Mouse (Mus musculus) megakaryocyte, embryonic 14.5 days (primary cell): ENCODE measurements around the gene Whrn. TPM values are rescaled to one million over a fixed set of nuclear protein-coding genes. Genes with fewer than 3 reads are reported as not detected.

Experiments
- H3K27me3 ChIP-seq: replicated peaks from 2 replicates; pipeline ENCODE3; 2012; ENCODE audit warnings: inconsistent platforms
- H3K36me3 ChIP-seq: replicated peaks from 2 replicates; pipeline ENCODE3; 2012; ENCODE audit warnings: low read length, inconsistent platforms, mixed read lengths
- H3K4me1 ChIP-seq: 2 replicates; pipeline ENCODE4 v1.6.1; 2012; ENCODE audit warnings: inconsistent platforms
- H3K4me3 ChIP-seq: replicated peaks from 2 replicates; pipeline ENCODE3; 2012; ENCODE audit warnings: moderate library complexity, mild to moderate bottlenecking, inconsistent platforms
- H3K9me3 ChIP-seq: 2 replicates; pipeline ENCODE4 v1.6.1; 2012; ENCODE audit warnings: inconsistent platforms
- FLI1 ChIP-seq: IDR thresholded peaks from 2 replicates; pipeline ENCODE4 v1.6.1; 2012; ENCODE audit warnings: low read length, inconsistent platforms, mixed read lengths
- GATA1 ChIP-seq: IDR thresholded peaks from 3 replicates; pipeline ENCODE4 v1.6.1; 2012; ENCODE audit warnings: mixed read lengths, low read length, inconsistent platforms, borderline replicate concordance
- polyA plus RNA-seq: library from polyadenylated mRNA; stranded (reverse); fragments of >175 nt; gene quantifications from 2 replicates; pipeline ENCODE4 v1.2.3, GENCODE M21; 2012; ENCODE audit warnings: low replicate concordance; ENCODE audit not compliant: insufficient read depth

Whrn gene
- polyA plus RNA-seq, 1 experiment, result 0.30 TPM

GRCm38 (mm10) chr4:63389887-63390528, 105.8 kb downstream of the Whrn start:
- H3K27me3 ChIP-seq, result peaks cover 3% of the 10 kb centered on the region
- H3K36me3 ChIP-seq, result peaks cover 37% of the 10 kb centered on the region
- H3K4me3 ChIP-seq, result no peak overlapping the region
- H3K9me3 ChIP-seq, result no peaks in the 10 kb centered on the region
- peaks cover 44% of the 10 kb centered on the region for H3K4me1 ChIP-seq
- TF ChIP-seq FLI1 (no peak), GATA1 (no peak)

GRCm38 (mm10) chr4:63389121-63389886, 106.5 kb downstream of the Whrn start:
- no peaks in the 10 kb centered on the region for H3K9me3 ChIP-seq
- peaks cover 44% of the 10 kb centered on the region for H3K4me1 ChIP-seq
- H3K36me3 ChIP-seq, result peaks cover 30% of the 10 kb centered on the region

GRCm38 (mm10) chr4:63388029-63388428, 107.8 kb downstream of the Whrn start:
- no peaks in the 10 kb centered on the region for H3K9me3 ChIP-seq
- H3K36me3 ChIP-seq, result peaks cover 32% of the 10 kb centered on the region
- peaks cover 1% of the 10 kb centered on the region for H3K27me3 ChIP-seq
- no peak overlapping the region for H3K4me3 ChIP-seq
- no peak for TF ChIP-seq FLI1
- no peak for TF ChIP-seq GATA1
- H3K4me1 ChIP-seq, result peaks cover 55% of the 10 kb centered on the region

More at GRCm38 (mm10) chr4:63389121-63389886, 106.5 kb downstream of the Whrn start:
- peaks cover 3% of the 10 kb centered on the region for H3K27me3 ChIP-seq
- TF ChIP-seq GATA1 (no peak), FLI1 (no peak)
- H3K4me3 ChIP-seq, result peak overlapping the region; percentile 29

- peaks cover 44% of the 10 kb centered on the region for H3K36me3 ChIP-seq
- peaks cover 54% of the 10 kb centered on the region for H3K4me1 ChIP-seq
- H3K9me3 ChIP-seq, result no peaks in the 10 kb centered on the region
- TF ChIP-seq FLI1 (no peak), GATA1 (no peak)
- H3K27me3 ChIP-seq, result no peaks in the 10 kb centered on the region
- H3K4me3 ChIP-seq, result no peak overlapping the region
Observed at GRCm38 (mm10) chr4:63385784-63386183, 110.0 kb downstream of the Whrn start.

GRCm38 (mm10) chr4:63385253-63385652, 110.5 kb downstream of the Whrn start:
- Histone ChIP-seq H3K36me3 (peaks cover 49% of the 10 kb centered on the region), H3K27me3 (peaks cover 3% of the 10 kb centered on the region), H3K4me1 (peaks cover 56% of the 10 kb centered on the region), H3K9me3 (no peaks in the 10 kb centered on the region), H3K4me3 (no peak overlapping the region)
- TF ChIP-seq GATA1, result no peak
- no peak for TF ChIP-seq FLI1

- Histone ChIP-seq H3K27me3 (peaks cover 3% of the 10 kb centered on the region), H3K4me3 (no peak overlapping the region), H3K4me1 (peaks cover 53% of the 10 kb centered on the region), H3K9me3 (no peaks in the 10 kb centered on the region), H3K36me3 (peaks cover 57% of the 10 kb centered on the region)
- no peak for TF ChIP-seq FLI1
- no peak for TF ChIP-seq GATA1
Observed at GRCm38 (mm10) chr4:63384262-63384661, 111.5 kb downstream of the Whrn start.

GRCm38 (mm10) chr4:63383474-63383873, 112.3 kb downstream of the Whrn start:
- H3K4me1 ChIP-seq, result peaks cover 50% of the 10 kb centered on the region
- H3K27me3 ChIP-seq, result peaks cover 3% of the 10 kb centered on the region
- no peak overlapping the region for H3K4me3 ChIP-seq
- TF ChIP-seq FLI1 (no peak), GATA1 (no peak)
- peaks cover 65% of the 10 kb centered on the region for H3K36me3 ChIP-seq
- no peaks in the 10 kb centered on the region for H3K9me3 ChIP-seq

- TF ChIP-seq GATA1 (no peak), FLI1 (no peak)
- peaks cover 3% of the 10 kb centered on the region for H3K27me3 ChIP-seq
- H3K9me3 ChIP-seq, result no peaks in the 10 kb centered on the region
- peaks cover 68% of the 10 kb centered on the region for H3K36me3 ChIP-seq
- H3K4me1 ChIP-seq, result peaks cover 49% of the 10 kb centered on the region
- no peak overlapping the region for H3K4me3 ChIP-seq
Observed at GRCm38 (mm10) chr4:63382676-63383369, 113.0 kb downstream of the Whrn start.

GRCm38 (mm10) chr4:63377483-63377882, 118.3 kb downstream of the Whrn start:
- Histone ChIP-seq H3K4me3 (no peak overlapping the region), H3K27me3 (peaks cover 3% of the 10 kb centered on the region), H3K36me3 (peaks cover 90% of the 10 kb centered on the region), H3K4me1 (peaks cover 19% of the 10 kb centered on the region), H3K9me3 (no peaks in the 10 kb centered on the region)
- TF ChIP-seq FLI1, result no peak
- no peak for TF ChIP-seq GATA1
